Mouse (Mus musculus) testis, adult 2 months (tissue): ENCODE measurements around the gene Sapcd1. TPM values are rescaled to one million over a fixed set of nuclear protein-coding genes. Genes with fewer than 3 reads are reported as not detected.

Experiments used
- H3K27ac ChIP-seq: fragments of 200-500 bp; 2 replicates; pipeline ENCODE4 v1.5.1; 2012; ENCODE audit warnings: low read depth, low read length; ENCODE audit not compliant: control insufficient read depth, insufficient read depth
- H3K27me3 ChIP-seq: fragments of 200-500 bp; 2 replicates; pipeline ENCODE4 v1.6.1; 2012; ENCODE audit warnings: mild to moderate bottlenecking, low read length, moderate library complexity; ENCODE audit not compliant: control insufficient read depth, insufficient read depth
- H3K36me3 ChIP-seq: fragments of 200-500 bp; 2 replicates; pipeline ENCODE4 v1.6.1; 2012; ENCODE audit warnings: mild to moderate bottlenecking, low read length; ENCODE audit not compliant: control insufficient read depth, insufficient read depth
- H3K4me1 ChIP-seq: fragments of 200-500 bp; 2 replicates; pipeline ENCODE4 v1.6.1; 2012; ENCODE audit warnings: low read length; ENCODE audit not compliant: control insufficient read depth, insufficient read depth
- H3K4me3 ChIP-seq: fragments of 200-500 bp; 2 replicates; pipeline ENCODE4 v1.5.1; 2012; ENCODE audit warnings: low read depth, mild to moderate bottlenecking, low read length, moderate library complexity, mixed read lengths; ENCODE audit not compliant: control insufficient read depth
- CTCF ChIP-seq: fragments of 200-500 bp; IDR thresholded peaks from 2 replicates; pipeline ENCODE4 v1.5.1; 2012; ENCODE audit warnings: low read depth, mild to moderate bottlenecking, inconsistent platforms, low read length, moderate library complexity; ENCODE audit not compliant: control insufficient read depth, insufficient read depth, insufficient replicate concordance
- POLR2A ChIP-seq: fragments of 200-500 bp; IDR thresholded peaks from 2 replicates; pipeline ENCODE4 v1.6.1; 2012; ENCODE audit warnings: low read depth, mild to moderate bottlenecking, inconsistent platforms, low read length, moderate library complexity; ENCODE audit not compliant: control insufficient read depth
- polyA plus RNA-seq: library from polyadenylated mRNA; depleted of rRNA; stranded (reverse); fragments of >200 nt; gene quantifications from 2 replicates; pipeline ENCODE4 v1.2.3, GENCODE M21; 2012

Sapcd1 gene
- polyA plus RNA-seq, 1 experiment: 3.5 TPM

- H3K27ac ChIP-seq: peak overlapping the region; percentile 78
- H3K27me3 ChIP-seq: peaks cover 2% of the 10 kb centered on the region; the same call in 1 of the 2 replicates
- TF ChIP-seq CTCF (no peak), POLR2A (0 out of 2 replicates have a peak, but pooled peaks have one; percentile 30)
- H3K36me3 ChIP-seq: no peaks in the 10 kb centered on the region
- peaks cover 21% of the 10 kb centered on the region for H3K4me1 ChIP-seq
- peak overlapping the region; percentile 82 for H3K4me3 ChIP-seq
Measured at GRCm38 (mm10) chr17:35051156-35052086, 23.6 kb upstream of the Sapcd1 start.

GRCm38 (mm10) chr17:35050126-35050750 lies 22.4 kb upstream of the Sapcd1 start:
- peak overlapping the region; percentile 86 for H3K4me3 ChIP-seq
- H3K27ac ChIP-seq: peak overlapping the region; percentile 82
- no peak for TF ChIP-seq CTCF
- peak; percentile 57; the same call in 1 of the 2 replicates for TF ChIP-seq POLR2A
- no peaks in the 10 kb centered on the region for H3K36me3 ChIP-seq
- peaks cover 2% of the 10 kb centered on the region; the same call in 1 of the 2 replicates for H3K27me3 ChIP-seq
- H3K4me1 ChIP-seq: peaks cover 24% of the 10 kb centered on the region

GRCm38 (mm10) chr17:35049561-35050016 lies 21.8 kb upstream of the Sapcd1 start, which contains the start of gene Clic1:
Gene Clic1, plus strand, starts transcription at chr17:35049966.
- Histone ChIP-seq H3K27me3 (peaks cover 2% of the 10 kb centered on the region; the same call in 1 of the 2 replicates), H3K4me1 (peaks cover 24% of the 10 kb centered on the region), H3K27ac (peak within 1 kb of the TSS; percentile 82), H3K36me3 (no peaks in the 10 kb centered on the region), H3K4me3 (peak within 1 kb of the TSS; percentile 86)
- TF ChIP-seq CTCF: no peak
- peak; percentile 29; the same call in 1 of the 2 replicates for TF ChIP-seq POLR2A

GRCm38 (mm10) chr17:35048932-35049440 lies 21.2 kb upstream of the Sapcd1 start:
- Histone ChIP-seq H3K4me1 (peaks cover 24% of the 10 kb centered on the region), H3K4me3 (no peak overlapping the region), H3K36me3 (no peaks in the 10 kb centered on the region), H3K27me3 (peaks cover 2% of the 10 kb centered on the region; the same call in 1 of the 2 replicates), H3K27ac (no peak overlapping the region)
- TF ChIP-seq POLR2A (no peak), CTCF (no peak)

GRCm38 (mm10) chr17:35048149-35048931 lies 20.5 kb upstream of the Sapcd1 start:
- H3K4me1 ChIP-seq: peaks cover 24% of the 10 kb centered on the region
- no peak overlapping the region for H3K27ac ChIP-seq
- no peak for TF ChIP-seq CTCF
- H3K4me3 ChIP-seq: no peak overlapping the region
- no peaks in the 10 kb centered on the region for H3K36me3 ChIP-seq
- H3K27me3 ChIP-seq: peaks cover 2% of the 10 kb centered on the region; the same call in 1 of the 2 replicates

GRCm38 (mm10) chr17:35047688-35048087 lies 19.9 kb upstream of the Sapcd1 start:
- H3K36me3 ChIP-seq: no peaks in the 10 kb centered on the region
- no peak overlapping the region for H3K4me3 ChIP-seq
- TF ChIP-seq CTCF (no peak), POLR2A (no peak)
- H3K27me3 ChIP-seq: peaks cover 2% of the 10 kb centered on the region; the same call in 1 of the 2 replicates
- H3K27ac ChIP-seq: no peak overlapping the region
- peaks cover 24% of the 10 kb centered on the region for H3K4me1 ChIP-seq
